Mouse (Mus musculus): Measurements from ENCODE around the gene Arid1b. TPM values are rescaled to one million over a fixed set of nuclear protein-coding genes. Genes with fewer than 3 reads are reported as not detected.

Arid1b gene
- polyA plus RNA-seq, 1 experiment = 99.0 TPM

DNA sequence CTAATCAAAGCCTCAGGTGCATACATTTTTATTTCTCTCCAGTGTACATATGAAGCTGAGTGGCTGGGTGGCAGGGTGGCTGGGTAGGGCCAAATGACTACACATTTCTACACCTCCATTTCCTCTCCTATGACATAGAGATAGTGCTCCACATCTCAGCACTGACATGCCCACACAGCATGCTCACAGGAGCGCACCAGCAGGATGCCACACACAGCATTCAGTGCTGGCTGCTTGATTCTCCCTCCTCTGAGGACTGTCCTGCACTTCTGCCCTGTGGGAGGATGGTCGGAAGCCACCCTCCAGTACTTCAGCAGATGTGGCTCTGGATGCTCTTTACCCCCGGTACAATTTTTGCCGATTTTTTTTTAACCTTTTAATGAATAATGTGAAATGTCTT is 172.0 kb downstream of the Arid1b start:
- Histone ChIP-seq H3K4me3 (ENCODE audit: control insufficient read depth, insufficient read depth, low read length) (no peak overlapping the region), H3K36me3 (ENCODE audit: control insufficient read depth, insufficient read depth, low read length) (no peaks in the 10 kb centered on the region), H3K4me1 (replicated peaks; ENCODE audit: control insufficient read depth, insufficient read depth, low read length) (peaks cover 30% of the 10 kb centered on the region), H3K27me3 (ENCODE audit: control insufficient read depth, insufficient read depth, low read length) (no peaks in the 10 kb centered on the region), H3K27ac (ENCODE audit: control insufficient read depth, insufficient read depth, low read length) (no peak overlapping the region)
- TF ChIP-seq POLR2A (IDR thresholded peaks at IDR 0.05; ENCODE audit: control insufficient read depth, extremely low read depth, insufficient read depth, low read length, poor library complexity) (no peak), CTCF (IDR thresholded peaks at IDR 0.05; ENCODE audit: borderline replicate concordance, control insufficient read depth, extremely low read depth, insufficient read depth, low read length, poor library complexity) (no peak)
- no peak for DNase-seq
- 82% methylated on average over 4 of the region's 4 CpGs for WGBS

- Histone ChIP-seq H3K4me3 (ENCODE audit: control insufficient read depth, insufficient read depth, low read length) (no peak overlapping the region), H3K36me3 (ENCODE audit: control insufficient read depth, insufficient read depth, low read length) (no peaks in the 10 kb centered on the region), H3K27me3 (ENCODE audit: control insufficient read depth, insufficient read depth, low read length) (no peaks in the 10 kb centered on the region), H3K27ac (ENCODE audit: control insufficient read depth, insufficient read depth, low read length) (peak overlapping the region; percentile 72), H3K4me1 (replicated peaks; ENCODE audit: control insufficient read depth, insufficient read depth, low read length) (peaks cover 30% of the 10 kb centered on the region)
- no peak for TF ChIP-seq POLR2A (IDR thresholded peaks at IDR 0.05; ENCODE audit: control insufficient read depth, extremely low read depth, insufficient read depth, low read length, poor library complexity)
- no peak for TF ChIP-seq CTCF (IDR thresholded peaks at IDR 0.05; ENCODE audit: borderline replicate concordance, control insufficient read depth, extremely low read depth, insufficient read depth, low read length, poor library complexity)
- peak; percentile 42 for DNase-seq
- 45% methylated on average over 7 of the region's 7 CpGs for WGBS
Observed at GRCm38 (mm10) chr17:5168046-5168445, 173.9 kb downstream of the Arid1b start.

DNA sequence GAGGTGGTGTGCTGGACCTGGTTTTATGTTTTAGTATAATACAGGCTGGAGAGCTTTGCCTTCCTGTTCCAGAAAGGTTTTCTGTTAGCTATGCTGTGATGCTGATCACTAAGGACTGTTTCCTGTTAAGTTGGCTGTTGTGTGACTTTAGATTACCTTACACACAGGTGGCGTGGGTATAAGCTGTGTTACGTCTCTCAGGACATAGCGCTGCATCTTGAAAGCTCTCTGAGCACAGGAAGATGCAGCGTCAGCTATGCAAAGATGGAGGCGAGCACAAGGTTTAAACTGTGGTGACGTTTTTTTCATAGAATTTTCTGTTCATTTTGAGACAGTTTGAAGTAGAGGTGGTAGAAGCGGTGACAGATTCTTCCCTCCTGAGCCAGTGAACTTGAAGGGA is 174.5 kb downstream of the Arid1b start:
- 57% methylated on average over 7 of the region's 7 CpGs for WGBS
- Histone ChIP-seq H3K4me3 (ENCODE audit: control insufficient read depth, insufficient read depth, low read length) (no peak overlapping the region), H3K27me3 (ENCODE audit: control insufficient read depth, insufficient read depth, low read length) (no peaks in the 10 kb centered on the region), H3K27ac (ENCODE audit: control insufficient read depth, insufficient read depth, low read length) (peak overlapping the region; percentile 70; the same call in 1 of the 2 replicates), H3K4me1 (replicated peaks; ENCODE audit: control insufficient read depth, insufficient read depth, low read length) (peaks cover 30% of the 10 kb centered on the region), H3K36me3 (ENCODE audit: control insufficient read depth, insufficient read depth, low read length) (no peaks in the 10 kb centered on the region)
- DNase-seq = peak; percentile 26
- TF ChIP-seq CTCF (IDR thresholded peaks at IDR 0.05; ENCODE audit: borderline replicate concordance, control insufficient read depth, extremely low read depth, insufficient read depth, low read length, poor library complexity) (no peak), POLR2A (IDR thresholded peaks at IDR 0.05; ENCODE audit: control insufficient read depth, extremely low read depth, insufficient read depth, low read length, poor library complexity) (no peak)

DNA sequence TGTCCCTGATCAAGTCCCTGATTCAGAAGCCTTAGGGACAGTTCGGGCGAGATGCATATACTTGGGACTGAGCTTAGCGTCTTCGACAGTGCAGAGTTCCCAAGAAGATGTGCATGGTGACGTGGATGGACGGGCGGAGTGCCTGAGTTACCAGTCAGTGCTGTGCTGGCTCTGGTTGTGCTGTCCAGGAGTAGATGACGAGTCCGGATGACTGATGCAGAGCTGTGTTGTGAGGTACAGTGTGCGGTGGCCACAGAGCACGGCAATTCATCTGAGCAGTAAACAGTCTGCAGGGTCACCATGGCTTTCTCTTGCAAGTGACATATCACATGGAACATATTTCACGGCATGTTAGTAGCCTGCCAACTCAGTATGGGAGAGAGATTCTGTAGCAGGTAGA is 176.2 kb downstream of the Arid1b start:
- H3K36me3 ChIP-seq (ENCODE audit: control insufficient read depth, insufficient read depth, low read length) = no peaks in the 10 kb centered on the region
- H3K4me1 ChIP-seq (replicated peaks; ENCODE audit: control insufficient read depth, insufficient read depth, low read length) = peaks cover 28% of the 10 kb centered on the region
- no peaks in the 10 kb centered on the region for H3K27me3 ChIP-seq (ENCODE audit: control insufficient read depth, insufficient read depth, low read length)
- TF ChIP-seq POLR2A (IDR thresholded peaks at IDR 0.05; ENCODE audit: control insufficient read depth, extremely low read depth, insufficient read depth, low read length, poor library complexity) (no peak), CTCF (IDR thresholded peaks at IDR 0.05; ENCODE audit: borderline replicate concordance, control insufficient read depth, extremely low read depth, insufficient read depth, low read length, poor library complexity) (no peak)
- 96% methylated on average over 12 of the region's 12 CpGs for WGBS
- no peak overlapping the region for H3K4me3 ChIP-seq (ENCODE audit: control insufficient read depth, insufficient read depth, low read length)
- H3K27ac ChIP-seq (ENCODE audit: control insufficient read depth, insufficient read depth, low read length) = no peak overlapping the region
- DNase-seq = no peak

DNA sequence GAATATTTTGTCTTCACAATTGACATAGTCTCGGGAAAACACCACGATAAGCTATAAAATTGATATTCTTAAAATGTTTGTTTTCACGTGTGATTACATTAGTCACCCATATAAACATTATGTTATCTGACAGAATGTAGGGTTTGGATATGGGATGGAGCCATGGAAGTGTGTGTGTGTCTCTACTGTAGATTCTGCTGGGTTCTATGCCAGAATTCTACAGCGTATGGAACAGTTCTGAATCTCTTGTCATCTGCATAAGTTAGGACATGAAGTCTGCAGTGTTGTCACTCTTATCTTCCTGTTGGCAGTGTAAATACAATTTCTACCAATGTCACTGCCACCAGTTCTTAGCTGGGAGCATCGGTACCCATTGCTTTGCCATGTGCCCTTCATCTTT is 177.3 kb downstream of the Arid1b start:
- no peak for TF ChIP-seq CTCF (IDR thresholded peaks at IDR 0.05; ENCODE audit: borderline replicate concordance, control insufficient read depth, extremely low read depth, insufficient read depth, low read length, poor library complexity)
- no peak for TF ChIP-seq POLR2A (IDR thresholded peaks at IDR 0.05; ENCODE audit: control insufficient read depth, extremely low read depth, insufficient read depth, low read length, poor library complexity)
- 96% methylated on average over 5 of the region's 5 CpGs for WGBS
- H3K27ac ChIP-seq (ENCODE audit: control insufficient read depth, insufficient read depth, low read length) = no peak overlapping the region
- H3K27me3 ChIP-seq (ENCODE audit: control insufficient read depth, insufficient read depth, low read length) = no peaks in the 10 kb centered on the region
- DNase-seq = no peak
- H3K4me3 ChIP-seq (ENCODE audit: control insufficient read depth, insufficient read depth, low read length) = no peak overlapping the region
- H3K36me3 ChIP-seq (ENCODE audit: control insufficient read depth, insufficient read depth, low read length) = no peaks in the 10 kb centered on the region
- H3K4me1 ChIP-seq (replicated peaks; ENCODE audit: control insufficient read depth, insufficient read depth, low read length) = peaks cover 22% of the 10 kb centered on the region

GRCm38 (mm10) chr17:5174426-5175020 is 180.4 kb downstream of the Arid1b start:
- no peaks in the 10 kb centered on the region for H3K27me3 ChIP-seq (ENCODE audit: control insufficient read depth, insufficient read depth, low read length)
- no peak overlapping the region for H3K27ac ChIP-seq (ENCODE audit: control insufficient read depth, insufficient read depth, low read length)
- peaks cover 25% of the 10 kb centered on the region for H3K4me1 ChIP-seq (replicated peaks; ENCODE audit: control insufficient read depth, insufficient read depth, low read length)
- DNase-seq = no peak
- no peaks in the 10 kb centered on the region for H3K36me3 ChIP-seq (ENCODE audit: control insufficient read depth, insufficient read depth, low read length)
- 65% methylated on average over 6 of the region's 6 CpGs for WGBS
- TF ChIP-seq POLR2A (IDR thresholded peaks at IDR 0.05; ENCODE audit: control insufficient read depth, extremely low read depth, insufficient read depth, low read length, poor library complexity) = no peak
- no peak overlapping the region for H3K4me3 ChIP-seq (ENCODE audit: control insufficient read depth, insufficient read depth, low read length)

GRCm38 (mm10) chr17:5175535-5175934 is 181.4 kb downstream of the Arid1b start:
- no peaks in the 10 kb centered on the region for H3K27me3 ChIP-seq (ENCODE audit: control insufficient read depth, insufficient read depth, low read length)
- TF ChIP-seq POLR2A (IDR thresholded peaks at IDR 0.05; ENCODE audit: control insufficient read depth, extremely low read depth, insufficient read depth, low read length, poor library complexity) (no peak), CTCF (IDR thresholded peaks at IDR 0.05; ENCODE audit: borderline replicate concordance, control insufficient read depth, extremely low read depth, insufficient read depth, low read length, poor library complexity) (no peak)
- H3K4me1 ChIP-seq (replicated peaks; ENCODE audit: control insufficient read depth, insufficient read depth, low read length) = peaks cover 27% of the 10 kb centered on the region
- no peaks in the 10 kb centered on the region for H3K36me3 ChIP-seq (ENCODE audit: control insufficient read depth, insufficient read depth, low read length)
- DNase-seq = no peak
- WGBS = 95% methylated on average over 8 of the region's 8 CpGs
- H3K27ac ChIP-seq (ENCODE audit: control insufficient read depth, insufficient read depth, low read length) = no peak overlapping the region
- no peak overlapping the region for H3K4me3 ChIP-seq (ENCODE audit: control insufficient read depth, insufficient read depth, low read length)
